Mouse (Mus musculus): ENCODE measurements around the gene Syap1.

The Syap1 gene

GRCm38 (mm10) chrX:162829741-162830140 is 58.5 kb downstream of the Syap1 start:
- no peak for DNase-seq (ENCODE audit: low read depth)

GRCm38 (mm10) chrX:162829203-162829708 is 59.0 kb downstream of the Syap1 start, which contains the start of gene Txlng:
Gene Txlng (minus strand): TSS chrX:162829454.
- peak; percentile 92 for DNase-seq (ENCODE audit: low read depth)

- DNase-seq (ENCODE audit: low read depth), result no peak
Measured at GRCm38 (mm10) chrX:162828783-162829182, 59.5 kb downstream of the Syap1 start.

GRCm38 (mm10) chrX:162828016-162828415 is 60.2 kb downstream of the Syap1 start:
- DNase-seq (ENCODE audit: low read depth), result no peak
